Mouse (Mus musculus) lung, postnatal 10 days (tissue): ENCODE results near the gene Slc5a2.

Source experiments
- DNase-seq: peaks from one replicate; pipeline ENCODE4 v3.0.0; 2021

The Slc5a2 gene

GRCm38 (mm10) chr7:128304198-128304597, 38.7 kb downstream of the Slc5a2 start:
- no peak for DNase-seq

GRCm38 (mm10) chr7:128304907-128305306, 39.5 kb downstream of the Slc5a2 start:
- DNase-seq, result peak; percentile 82

GRCm38 (mm10) chr7:128307851-128308250, 42.4 kb downstream of the Slc5a2 start:
- no peak for DNase-seq

- no peak for DNase-seq
Observed at GRCm38 (mm10) chr7:128309216-128309615, 43.8 kb downstream of the Slc5a2 start.

- DNase-seq, result no peak
Observed at GRCm38 (mm10) chr7:128309776-128310175, 44.3 kb downstream of the Slc5a2 start.

GRCm38 (mm10) chr7:128310229-128310688, 44.8 kb downstream of the Slc5a2 start:
- no peak for DNase-seq

GRCm38 (mm10) chr7:128311263-128311662, 45.8 kb downstream of the Slc5a2 start:
- DNase-seq, result no peak

- DNase-seq, result no peak
Observed at GRCm38 (mm10) chr7:128311811-128312210, 46.4 kb downstream of the Slc5a2 start.

GRCm38 (mm10) chr7:128312375-128313059, 47.1 kb downstream of the Slc5a2 start:
- no peak for DNase-seq

- DNase-seq, result no peak
Observed at GRCm38 (mm10) chr7:128313601-128314000, 48.1 kb downstream of the Slc5a2 start.

GRCm38 (mm10) chr7:128314491-128314890, 49.0 kb downstream of the Slc5a2 start:
- DNase-seq, result no peak

- no peak for DNase-seq
Observed at GRCm38 (mm10) chr7:128317011-128317410, 51.6 kb downstream of the Slc5a2 start.

- DNase-seq, result peak; percentile 38
Observed at GRCm38 (mm10) chr7:128319140-128319539, 53.7 kb downstream of the Slc5a2 start.

GRCm38 (mm10) chr7:128320219-128320816, 54.9 kb downstream of the Slc5a2 start:
- DNase-seq, result peak; percentile 63

- DNase-seq, result peak; percentile 73
Observed at GRCm38 (mm10) chr7:128321260-128321659, 55.8 kb downstream of the Slc5a2 start.
